Mouse (Mus musculus): ENCODE data around the gene Pax9. TPM values are rescaled to one million over a fixed set of nuclear protein-coding genes. Genes with fewer than 3 reads are reported as not detected.

The Pax9 gene
- total and polyA plus RNA-seq, 3 experiments: 0.06 TPM; not detected in 2

- no peaks in the 10 kb centered on the region for H3K4me1 ChIP-seq (ENCODE audit: control insufficient read depth in 1 of 2, insufficient read depth in 2 of 2)
- no peaks in the 10 kb centered on the region for H3K27me3 ChIP-seq (replicated peaks)
- H3K9me3 ChIP-seq (replicated peaks; ENCODE audit: low read length): peaks cover 8% of the 10 kb centered on the region
- H3K4me3 ChIP-seq (replicated peaks in 1 of 3; ENCODE audit: low read depth in 2 of 3, low read length in 2 of 3, poor library complexity in 1 of 3): no peak overlapping the region
- H3K79me2 ChIP-seq (replicated peaks; ENCODE audit: control insufficient read depth, extremely low read depth, insufficient read depth, poor library complexity, severe bottlenecking): no peaks in the 10 kb centered on the region
- no peak overlapping the region for H3K27ac ChIP-seq (ENCODE audit: insufficient read depth, low read depth)
- dilution Hi-C loops (cut with MboI; ENCODE audit: extremely low pct_ligation_motif_present, extremely low pct_unique_long_range_greater_than_20kb, low sequenced_read_pairs): no loop called here
- DNase-seq (ENCODE audit: extremely low read depth): no peak
- no peak overlapping the region for H3K4me2 ChIP-seq (ENCODE audit: insufficient read depth, low read depth, poor library complexity, severe bottlenecking)
- no peak overlapping the region for H3K9ac ChIP-seq (ENCODE audit: insufficient read depth, low read depth)
- TF ChIP-seq TCF12 (IDR thresholded peaks at IDR 0.05; ENCODE audit: low read depth, low read length): no peak
- TF ChIP-seq HCFC1 (IDR thresholded peaks at IDR 0.05; ENCODE audit: low read depth, low read length): no peak
- in situ Hi-C loops (cut with MboI; ENCODE audit: low pct_ligation_motif_present, low pct_unique_long_range_greater_than_20kb, low sequenced_read_pairs): loop anchor here (25.0 kb wide), 1 partner anchor 493 kb away; the partner anchor contains the start of gene Slc25a21
- H3K36me3 ChIP-seq (replicated peaks in 1 of 2; ENCODE audit: control insufficient read depth in 1 of 2, insufficient read depth in 1 of 2, low read length in 1 of 2): no peaks in the 10 kb centered on the region
Observed at GRCm38 (mm10) chr12:56694361-56694760, 2.8 kb downstream of the Pax9 start.

- in situ Hi-C loops (cut with MboI; ENCODE audit: low pct_ligation_motif_present, low pct_unique_long_range_greater_than_20kb, low sequenced_read_pairs) (loop anchor here (25.0 kb wide), 1 partner anchor 492 kb away; the partner anchor contains the start of gene Slc25a21), dilution Hi-C loops (cut with MboI; ENCODE audit: extremely low pct_ligation_motif_present, extremely low pct_unique_long_range_greater_than_20kb, low sequenced_read_pairs) (no loop called here)
- no peak overlapping the region for H3K4me3 ChIP-seq (replicated peaks in 1 of 3; ENCODE audit: low read depth in 2 of 3, low read length in 2 of 3, poor library complexity in 1 of 3)
- no peak overlapping the region for H3K27ac ChIP-seq (ENCODE audit: insufficient read depth, low read depth)
- no peak overlapping the region for H3K9ac ChIP-seq (ENCODE audit: insufficient read depth, low read depth)
- no peaks in the 10 kb centered on the region for H3K4me1 ChIP-seq (ENCODE audit: control insufficient read depth in 1 of 2, insufficient read depth in 2 of 2)
- TF ChIP-seq ZMIZ1 (IDR thresholded peaks at IDR 0.05; ENCODE audit: low read depth, low read length) (no peak), CTCF (conservative IDR thresholded peaks at IDR 0.05 in 1 of 2, IDR thresholded peaks at IDR 0.05 in 1 of 2; ENCODE audit: low read depth in 2 of 2, low read length in 2 of 2) (no peak), POLR2AphosphoS2 (IDR thresholded peaks at IDR 0.05; ENCODE audit: low read depth, low read length) (no peak), CHD2 (IDR thresholded peaks at IDR 0.05; ENCODE audit: low read length) (no peak), MYC (IDR thresholded peaks at IDR 0.05; ENCODE audit: low read depth, low read length) (no peak), NELFE (IDR thresholded peaks at IDR 0.05; ENCODE audit: low read depth, low read length) (no peak), ZNF384 (IDR thresholded peaks at IDR 0.05; ENCODE audit: low read depth, low read length) (no peak), KAT2A (IDR thresholded peaks at IDR 0.05; ENCODE audit: insufficient replicate concordance, low read length) (no peak), SMC3 (IDR thresholded peaks at IDR 0.05; ENCODE audit: low read depth, low read length) (no peak)
- H3K79me2 ChIP-seq (replicated peaks; ENCODE audit: control insufficient read depth, extremely low read depth, insufficient read depth, poor library complexity, severe bottlenecking): no peaks in the 10 kb centered on the region
- no peaks in the 10 kb centered on the region for H3K36me3 ChIP-seq (replicated peaks in 1 of 2; ENCODE audit: control insufficient read depth in 1 of 2, insufficient read depth in 1 of 2, low read length in 1 of 2)
- no peak for DNase-seq (ENCODE audit: extremely low read depth)
- no peak overlapping the region for H3K4me2 ChIP-seq (ENCODE audit: insufficient read depth, low read depth, poor library complexity, severe bottlenecking)
- H3K9me3 ChIP-seq (replicated peaks; ENCODE audit: low read length): peaks cover 8% of the 10 kb centered on the region
- H3K27me3 ChIP-seq (replicated peaks): no peaks in the 10 kb centered on the region
Observed at GRCm38 (mm10) chr12:56694936-56695335, 3.4 kb downstream of the Pax9 start.

- Histone ChIP-seq H3K9ac (ENCODE audit: insufficient read depth, low read depth) (no peak overlapping the region), H3K79me2 (replicated peaks; ENCODE audit: control insufficient read depth, extremely low read depth, insufficient read depth, poor library complexity, severe bottlenecking) (no peaks in the 10 kb centered on the region), H3K4me1 (ENCODE audit: control insufficient read depth in 1 of 2, insufficient read depth in 2 of 2) (no peaks in the 10 kb centered on the region), H3K4me2 (ENCODE audit: insufficient read depth, low read depth, poor library complexity, severe bottlenecking) (no peak overlapping the region), H3K4me3 (replicated peaks in 1 of 3; ENCODE audit: low read depth in 2 of 3, low read length in 2 of 3, poor library complexity in 1 of 3) (no peak overlapping the region), H3K27ac (ENCODE audit: insufficient read depth, low read depth) (no peak overlapping the region), H3K36me3 (replicated peaks in 1 of 2; ENCODE audit: control insufficient read depth in 1 of 2, insufficient read depth in 1 of 2, low read length in 1 of 2) (no peaks in the 10 kb centered on the region), H3K27me3 (replicated peaks) (no peaks in the 10 kb centered on the region), H3K9me3 (replicated peaks; ENCODE audit: low read length) (peaks cover 8% of the 10 kb centered on the region)
- TF ChIP-seq MAFK (IDR thresholded peaks at IDR 0.05; ENCODE audit: insufficient replicate concordance, low read length) (peak; percentile 44; the same call in 1 of the 2 replicates), BHLHE40 (IDR thresholded peaks at IDR 0.05; ENCODE audit: low read depth, low read length) (no peak)
- no peak for DNase-seq (ENCODE audit: extremely low read depth)
- dilution Hi-C loops (cut with MboI; ENCODE audit: extremely low pct_ligation_motif_present, extremely low pct_unique_long_range_greater_than_20kb, low sequenced_read_pairs): no loop called here
- in situ Hi-C loops (cut with MboI; ENCODE audit: low pct_ligation_motif_present, low pct_unique_long_range_greater_than_20kb, low sequenced_read_pairs): loop anchor here (25.0 kb wide), 1 partner anchor 492 kb away; the partner anchor contains the start of gene Slc25a21
Observed at GRCm38 (mm10) chr12:56695358-56696173, 4.0 kb downstream of the Pax9 start.
